Mouse (Mus musculus) C2C12 (cell line): ENCODE data around the gene Nudcd3. TPM values are rescaled to one million over a fixed set of nuclear protein-coding genes. Genes with fewer than 3 reads are reported as not detected.

ENCODE experiments used
- H3K27me3 ChIP-seq: one replicate; pipeline ENCODE4 v1.6.1; 2011; ENCODE audit not compliant: control insufficient read depth, insufficient read depth, insufficient read length
- H3K36me3 ChIP-seq: one replicate; pipeline ENCODE4 v1.6.1; 2011; ENCODE audit not compliant: control insufficient read depth, insufficient read depth
- H3K4me3 ChIP-seq: one replicate; pipeline ENCODE4 v1.5.1; 2011; ENCODE audit warnings: mild to moderate bottlenecking, control low read depth; ENCODE audit not compliant: poor library complexity, insufficient read depth, severe bottlenecking
- H3K79me2 ChIP-seq: one replicate; pipeline ENCODE4 v1.6.1; 2011; ENCODE audit not compliant: control insufficient read depth, insufficient read depth
- H3K79me3 ChIP-seq: one replicate; pipeline ENCODE4 v1.6.1; 2011; ENCODE audit warnings: low read depth, control low read depth
- H3ac ChIP-seq: one replicate; pipeline ENCODE3; 2011; ENCODE audit warnings: low read depth; ENCODE audit not compliant: control insufficient read depth, insufficient read length
- CEBPB ChIP-seq: IDR thresholded peaks from one replicate; pipeline ENCODE4 v1.6.1; 2011; ENCODE audit warnings: low read depth, mild to moderate bottlenecking, control low read depth, moderate library complexity
- CTCF ChIP-seq: IDR thresholded peaks from one replicate; pipeline ENCODE4 v1.5.1; 2011; ENCODE audit not compliant: control insufficient read depth, insufficient read depth, insufficient read length
- FOSL1 ChIP-seq: IDR thresholded peaks from one replicate; pipeline ENCODE4 v1.8.0; 2011; ENCODE audit warnings: mild to moderate bottlenecking, low read length; ENCODE audit not compliant: poor library complexity, insufficient read depth, severe bottlenecking
- MAX ChIP-seq: IDR thresholded peaks from one replicate; pipeline ENCODE4 v1.6.1; 2011; ENCODE audit warnings: mild to moderate bottlenecking, control low read depth
- MYOD1 ChIP-seq: IDR thresholded peaks from one replicate; pipeline ENCODE4 v1.6.1; 2011; ENCODE audit warnings: low read depth; ENCODE audit not compliant: control insufficient read depth, insufficient read length
- MYOG ChIP-seq: IDR thresholded peaks from one replicate; pipeline ENCODE4 v1.6.1; 2011; ENCODE audit not compliant: control insufficient read depth, insufficient read length; ENCODE audit errors: extremely low read depth
- USF1 ChIP-seq: IDR thresholded peaks from one replicate; pipeline ENCODE4 v1.6.1; 2011; ENCODE audit warnings: low read depth, mild to moderate bottlenecking, control low read depth, moderate library complexity
- polyA plus RNA-seq: library from polyadenylated mRNA; unstranded; fragments of >200 nt; fragmentation: generic; extraction: Trizol; gene quantifications from one replicate; pipeline ENCODE4 v1.2.1, GENCODE M21; 2012; ENCODE audit warnings: missing spikeins

The Nudcd3 gene
- polyA plus RNA-seq, 1 experiment = 56.1 TPM

GRCm38 (mm10) chr11:6063501-6064214, 136.6 kb downstream of the Nudcd3 start:
- no peak overlapping the region for H3K4me3 ChIP-seq
- H3K79me3 ChIP-seq = no peaks in the 10 kb centered on the region
- TF ChIP-seq MYOD1 (no peak), MYOG (no peak), USF1 (no peak), CTCF (no peak), MAX (no peak), FOSL1 (no peak), CEBPB (no peak)
- H3K36me3 ChIP-seq = no peaks in the 10 kb centered on the region
- no peaks in the 10 kb centered on the region for H3K79me2 ChIP-seq
- H3K27me3 ChIP-seq = peaks cover 95% of the 10 kb centered on the region
- no peak overlapping the region for H3ac ChIP-seq

DNA sequence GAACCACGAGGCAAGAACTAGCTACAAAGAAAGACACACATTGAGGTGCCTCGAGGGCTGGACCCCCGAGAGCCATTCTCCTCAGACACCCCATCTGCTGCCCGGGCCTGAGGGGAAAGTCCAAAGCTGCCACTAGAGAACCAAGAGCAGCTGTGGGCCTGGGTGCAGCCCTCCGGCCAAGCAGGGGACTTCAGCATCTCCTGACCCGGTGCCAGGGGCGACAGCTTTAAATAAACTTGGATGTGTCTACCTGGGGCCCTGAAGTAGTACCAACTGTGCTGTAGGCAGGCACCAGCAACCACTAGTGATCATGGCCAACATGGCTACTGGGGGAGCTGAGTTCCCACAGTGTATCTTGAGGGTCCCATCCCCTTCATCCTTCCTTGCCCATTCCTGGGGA, 137.2 kb downstream of the Nudcd3 start:
- H3ac ChIP-seq = no peak overlapping the region
- TF ChIP-seq MYOD1 (no peak), MYOG (no peak), CEBPB (no peak), MAX (no peak), USF1 (no peak), CTCF (no peak), FOSL1 (no peak)
- H3K79me3 ChIP-seq = no peaks in the 10 kb centered on the region
- no peaks in the 10 kb centered on the region for H3K79me2 ChIP-seq
- peaks cover 96% of the 10 kb centered on the region for H3K27me3 ChIP-seq
- H3K36me3 ChIP-seq = no peaks in the 10 kb centered on the region
- no peak overlapping the region for H3K4me3 ChIP-seq

DNA sequence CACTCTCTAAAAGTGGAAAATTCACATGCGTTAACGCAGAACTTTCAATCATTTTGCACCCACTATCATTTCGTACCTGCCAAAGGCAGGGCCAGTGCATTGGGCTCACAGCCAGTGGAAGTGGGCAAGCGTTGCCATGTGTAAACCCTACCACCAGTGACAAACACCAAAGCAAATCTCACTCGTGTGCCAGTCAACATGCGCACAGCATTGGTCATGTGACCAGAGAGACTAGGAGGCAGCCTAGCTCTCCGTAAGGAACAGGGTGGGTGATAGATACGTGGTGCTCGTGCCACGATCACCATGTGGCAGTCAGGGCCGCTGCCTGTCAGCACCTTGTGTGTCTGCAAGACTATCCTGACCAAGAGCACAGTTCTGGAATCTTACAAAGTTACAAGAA, 137.9 kb downstream of the Nudcd3 start:
- Histone ChIP-seq H3K36me3 (no peaks in the 10 kb centered on the region), H3K79me2 (no peaks in the 10 kb centered on the region), H3K79me3 (no peaks in the 10 kb centered on the region), H3K27me3 (peaks cover 94% of the 10 kb centered on the region), H3K4me3 (no peak overlapping the region), H3ac (no peak overlapping the region)
- TF ChIP-seq CEBPB (no peak), CTCF (no peak), MAX (no peak), FOSL1 (no peak), MYOG (no peak), USF1 (peak; percentile 8)

GRCm38 (mm10) chr11:6061891-6062290, 138.3 kb downstream of the Nudcd3 start:
- Histone ChIP-seq H3ac (no peak overlapping the region), H3K79me2 (no peaks in the 10 kb centered on the region), H3K36me3 (no peaks in the 10 kb centered on the region), H3K79me3 (no peaks in the 10 kb centered on the region), H3K4me3 (no peak overlapping the region), H3K27me3 (peaks cover 91% of the 10 kb centered on the region)
- TF ChIP-seq CEBPB (no peak), USF1 (no peak), FOSL1 (no peak), MYOG (no peak), MAX (no peak), CTCF (no peak), MYOD1 (no peak)

- H3ac ChIP-seq = no peak overlapping the region
- no peaks in the 10 kb centered on the region for H3K79me3 ChIP-seq
- peaks cover 75% of the 10 kb centered on the region for H3K27me3 ChIP-seq
- TF ChIP-seq MYOG = no peak
- H3K79me2 ChIP-seq = no peaks in the 10 kb centered on the region
- no peaks in the 10 kb centered on the region for H3K36me3 ChIP-seq
- no peak overlapping the region for H3K4me3 ChIP-seq
These were observed 141.1 kb downstream of the Nudcd3 start for GRCm38 (mm10) chr11:6059162-6059561.

Other genes starting within 250 kb of the Nudcd3 start
- 93.3 TPM for gene Ykt6, start 244.7 kb downstream of the Nudcd3 start, polyA plus RNA-seq
- gene Camk2b, start 134.1 kb downstream of the Nudcd3 start, polyA plus RNA-seq = 0.06 TPM
- gene A730071L15Rik, start 386 bp downstream of the Nudcd3 start, polyA plus RNA-seq = 0.08 TPM
- 0.01 TPM for gene Npc1l1, start 29.7 kb upstream of the Nudcd3 start, polyA plus RNA-seq
- gene Ddx56, start 67.4 kb upstream of the Nudcd3 start, polyA plus RNA-seq = 77.3 TPM
- gene Tmed4, start 74.5 kb upstream of the Nudcd3 start, polyA plus RNA-seq = 58.0 TPM
- gene Ogdh, start 91.2 kb upstream of the Nudcd3 start, polyA plus RNA-seq = 102 TPM
- 33.0 TPM for gene Zmiz2, start 188.7 kb upstream of the Nudcd3 start, polyA plus RNA-seq
- gene Ppia, start 215.0 kb upstream of the Nudcd3 start, polyA plus RNA-seq = 4,929 TPM
- gene H2afv, start 244.0 kb upstream of the Nudcd3 start, polyA plus RNA-seq = 153 TPM